8 mouse cellular contexts compared by ENCODE assay signal in genomic region chr19:5894002-5894678, GRCm38 (mm10). TPM values are rescaled to one million over a fixed set of nuclear protein-coding genes. Genes with fewer than 3 reads are reported as not detected.
DNase-seq lines count a peak whose midpoint lies in the region; ATAC-seq lines count a peak whose summit lies in the region.

Tigd3 (minus strand) TSS chr19:5894149.

- ATAC-seq in inflammation-experienced regulatory T-cells, adult 6 months: peak; percentile 100
- ATAC-seq in megakaryocyte progenitor cell, adult 5-6 weeks (replicated peaks; ENCODE audit: poor library complexity): peak; percentile 99

- DNase-seq in adrenal gland, adult 18-20 months (ENCODE audit: low spot score in 2 of 2): peak; percentile 85 to 87
- DNase-seq in embryo, embryonic 10.5 days (ENCODE audit: low spot score): peak; percentile 98
- peak; percentile 93 for DNase-seq in gastrocnemius, postnatal 14 days
- DNase-seq in left cerebral cortex, postnatal 10 days (ENCODE audit: extremely low spot score in 1 of 2, low spot score in 2 of 2): peak; percentile 95 to 97
- DNase-seq in right cerebral cortex, postnatal 10 days (ENCODE audit: low spot score in 2 of 2): peak; percentile 98
- peak; percentile 94 for DNase-seq in urinary bladder, postnatal 14 days (ENCODE audit: low spot score)

- intact Hi-C loops in gastrocnemius, postnatal 14 days (cut with DNase I; ENCODE audit: low total_unique reads): no loop called here
- intact Hi-C loops in left cerebral cortex, postnatal 10 days (cut with DNase I): loop anchor here (10.0 kb wide), 1 partner anchor 199 kb away; no protein-coding TSS in a partner anchor

RNA-seq across cellular contexts. Expression of gene Tigd3, which starts in this region (rescaled TPM):
- total RNA-seq in adrenal gland, adult 18-20 months (2021): 1 to 10 TPM in 1 of 2 experiments, under 1 TPM in 1; 0.90 to 1.1 TPM
- total RNA-seq in gastrocnemius, postnatal 14 days (2021): under 1 TPM; 0.42 to 0.66 TPM
- polyA plus RNA-seq in inflammation-experienced regulatory T-cells, adult 6 months (2017; shearing (Covaris generic)): 1 to 10 TPM in 1 of 3 experiments, under 1 TPM in 2; 0.36 to 1.1 (median 0.66) TPM
- 1 to 10 TPM; 6.5 to 8.1 TPM for total RNA-seq in left cerebral cortex, postnatal 10 days (2021)
- 0.32 and 0.81 TPM in 2 replicates for total RNA-seq in megakaryocyte progenitor cell, adult 5-6 weeks (2015)
- 1.5 and 2.8 TPM in 2 replicates for total RNA-seq in megakaryocyte progenitor cell, adult 5-6 weeks (2017)

Comparison
In these comparisons a context has a peak if more than half of its experiments do, and no peak if none do; other contexts are left out.
1. Peak in every context shown above with its lines: DNase-seq and ATAC-seq.
2. Peak in DNase-seq in gastrocnemius, postnatal 14 days; RNA of the gene not detected or under 1 TPM.